Mouse (Mus musculus) lung, embryonic 14.5 days (tissue): ENCODE data around the gene Coq7. TPM values are rescaled to one million over a fixed set of nuclear protein-coding genes. Genes with fewer than 3 reads are reported as not detected.

Experiments used
- ATAC-seq: fragments of 200-750 bp; cut with Nextera tagmentation; 2 replicates; pipeline ENCODE4 v1.8.0; 2017; ENCODE audit warnings: mild to moderate bottlenecking, moderate TSS enrichment, moderate library complexity; ENCODE audit not compliant: insufficient read depth
- DNase-seq: peaks from one replicate; pipeline ENCODE4 v3.0.0-alpha.2; 2015
- H3K27ac ChIP-seq: fragments of 300-500 bp; sonication (generic); 2 replicates; pipeline ENCODE4 v1.5.1; 2014; ENCODE audit warnings: low read depth, mild to moderate bottlenecking, moderate library complexity
- H3K27me3 ChIP-seq: fragments of 300-500 bp; sonication (generic); 2 replicates; pipeline ENCODE4 v1.6.1; 2014; ENCODE audit warnings: low read length, control low read depth; ENCODE audit not compliant: insufficient read depth
- H3K36me3 ChIP-seq: fragments of 300-500 bp; sonication (generic); 2 replicates; pipeline ENCODE4 v1.6.1; 2014; ENCODE audit warnings: control low read depth; ENCODE audit not compliant: insufficient read depth
- H3K4me1 ChIP-seq: fragments of 300-500 bp; sonication (generic); 2 replicates; pipeline ENCODE4 v1.6.1; 2014; ENCODE audit warnings: antibody characterized with exemption, control low read depth; ENCODE audit not compliant: insufficient read depth
- H3K4me2 ChIP-seq: fragments of 300-500 bp; sonication (generic); 2 replicates; pipeline ENCODE4 v1.6.1; 2014; ENCODE audit warnings: mild to moderate bottlenecking
- H3K4me3 ChIP-seq: fragments of 300-500 bp; sonication (generic); 2 replicates; pipeline ENCODE4 v1.5.1; 2014; ENCODE audit warnings: low read depth, low read length
- H3K9ac ChIP-seq: fragments of 300-500 bp; sonication (generic); 2 replicates; pipeline ENCODE4 v1.6.1; 2014
- H3K9me3 ChIP-seq: fragments of 300-500 bp; sonication (generic); 2 replicates; pipeline ENCODE4 v1.6.1; 2016; ENCODE audit warnings: low read depth, low read length, control low read depth
- CTCF ChIP-seq: IDR thresholded peaks from 2 replicates; pipeline ENCODE4 v1.5.1; 2016; ENCODE audit warnings: antibody characterized with exemption, low read depth
- WGBS: fragments of 180-500 bp; shearing (Covaris S2); extraction: QIAGEN DNeasy Blood & Tissue Kit; methylation state at CpG from one replicate; pipeline ENCODE4 v1.1.7; 2014; 5-methylcytosine and 5-hydroxymethylcytosine counted together
- polyA plus RNA-seq: library from polyadenylated mRNA; unstranded; fragments of >200 nt; fragmentation: Nextera tagmentation; extraction: Ambion mirVana; gene quantifications from 2 replicates; pipeline ENCODE4 v1.2.1, GENCODE M21; 2014

Coq7 gene
- polyA plus RNA-seq, 1 experiment from 2014 or later = 132 TPM

GRCm38 (mm10) chr7:118519661-118520060 lies 13.5 kb downstream of the Coq7 start:
- no peak for ATAC-seq
- no peak overlapping the region for H3K9ac ChIP-seq
- no peak overlapping the region for H3K4me2 ChIP-seq
- no peaks in the 10 kb centered on the region for H3K36me3 ChIP-seq
- no peak overlapping the region for H3K4me3 ChIP-seq
- no peak for TF ChIP-seq CTCF
- no peaks in the 10 kb centered on the region for H3K27me3 ChIP-seq
- WGBS = 71% methylated on average over 8 of the region's 8 CpGs
- no peak for DNase-seq
- H3K27ac ChIP-seq = no peak overlapping the region
- no peaks in the 10 kb centered on the region for H3K9me3 ChIP-seq
- H3K4me1 ChIP-seq = no peaks in the 10 kb centered on the region

GRCm38 (mm10) chr7:118518687-118519086 lies 14.5 kb downstream of the Coq7 start:
- Histone ChIP-seq H3K4me3 (no peak overlapping the region), H3K9me3 (no peaks in the 10 kb centered on the region), H3K4me2 (no peak overlapping the region), H3K27me3 (no peaks in the 10 kb centered on the region), H3K36me3 (no peaks in the 10 kb centered on the region), H3K4me1 (no peaks in the 10 kb centered on the region), H3K27ac (no peak overlapping the region), H3K9ac (no peak overlapping the region)
- 1% methylated on average over 18 of the region's 18 CpGs for WGBS
- peak; percentile 84 for DNase-seq
- peak; percentile 97 for TF ChIP-seq CTCF
- ATAC-seq = peak; percentile 87

GRCm38 (mm10) chr7:118517819-118518218 lies 15.3 kb downstream of the Coq7 start:
- TF ChIP-seq CTCF = peak; percentile 74
- ATAC-seq = peak; percentile 32; the same call in 1 of the 2 replicates
- H3K27ac ChIP-seq = no peak overlapping the region

GRCm38 (mm10) chr7:118508556-118508955 lies 24.6 kb downstream of the Coq7 start:
- Histone ChIP-seq H3K36me3 (no peaks in the 10 kb centered on the region), H3K27ac (no peak overlapping the region), H3K27me3 (no peaks in the 10 kb centered on the region), H3K4me3 (no peak overlapping the region), H3K9ac (no peak overlapping the region), H3K4me2 (no peak overlapping the region), H3K9me3 (no peaks in the 10 kb centered on the region), H3K4me1 (no peaks in the 10 kb centered on the region)
- WGBS = 68% methylated on average over 7 of the region's 7 CpGs
- no peak for TF ChIP-seq CTCF
- DNase-seq (no peak), ATAC-seq (no peak)

More at GRCm38 (mm10) chr7:118517819-118518218, 15.3 kb downstream of the Coq7 start:
- H3K4me2 ChIP-seq = no peak overlapping the region
- WGBS = 53% methylated on average over 2 of the region's 2 CpGs
- H3K27me3 ChIP-seq = no peaks in the 10 kb centered on the region
- no peak overlapping the region for H3K4me3 ChIP-seq
- H3K36me3 ChIP-seq = no peaks in the 10 kb centered on the region
- H3K4me1 ChIP-seq = no peaks in the 10 kb centered on the region
- H3K9me3 ChIP-seq = no peaks in the 10 kb centered on the region
- H3K9ac ChIP-seq = no peak overlapping the region
- DNase-seq = peak; percentile 49

GRCm38 (mm10) chr7:118503844-118504243 lies 29.3 kb downstream of the Coq7 start:
- Histone ChIP-seq H3K36me3 (no peaks in the 10 kb centered on the region), H3K9me3 (no peaks in the 10 kb centered on the region), H3K27ac (no peak overlapping the region), H3K4me3 (no peak overlapping the region), H3K4me2 (no peak overlapping the region), H3K9ac (no peak overlapping the region), H3K4me1 (no peaks in the 10 kb centered on the region), H3K27me3 (no peaks in the 10 kb centered on the region)
- DNase-seq (peak; percentile 17), ATAC-seq (no peak; the same call in 1 of the 2 replicates)
- 49% methylated on average over 4 of the region's 4 CpGs for WGBS
- no peak for TF ChIP-seq CTCF

GRCm38 (mm10) chr7:118502333-118502732 lies 30.8 kb downstream of the Coq7 start:
- ATAC-seq = no peak
- Histone ChIP-seq H3K27me3 (no peaks in the 10 kb centered on the region), H3K4me2 (no peak overlapping the region), H3K36me3 (no peaks in the 10 kb centered on the region), H3K9ac (no peak overlapping the region), H3K27ac (no peak overlapping the region), H3K4me1 (no peaks in the 10 kb centered on the region), H3K4me3 (no peak overlapping the region), H3K9me3 (no peaks in the 10 kb centered on the region)
- WGBS = 68% methylated on average over 8 of the region's 8 CpGs
- DNase-seq = no peak
- no peak for TF ChIP-seq CTCF

GRCm38 (mm10) chr7:118499784-118500435 lies 33.2 kb downstream of the Coq7 start:
- no peak overlapping the region for H3K9ac ChIP-seq
- H3K4me3 ChIP-seq = no peak overlapping the region
- no peak overlapping the region for H3K4me2 ChIP-seq
- DNase-seq (no peak), ATAC-seq (no peak)
- no peak overlapping the region for H3K27ac ChIP-seq
- H3K27me3 ChIP-seq = no peaks in the 10 kb centered on the region
- 52% methylated on average over 7 of the region's 7 CpGs for WGBS
- H3K9me3 ChIP-seq = no peaks in the 10 kb centered on the region
- no peaks in the 10 kb centered on the region for H3K36me3 ChIP-seq
- TF ChIP-seq CTCF = no peak
- H3K4me1 ChIP-seq = no peaks in the 10 kb centered on the region
